ENCODE assay signal across 8 mouse cellular contexts in genomic region chr1:134955637-134956176, GRCm38 (mm10). TPM values are rescaled to one million over a fixed set of nuclear protein-coding genes. Genes with fewer than 3 reads are reported as not detected.
DNase-seq lines count a peak whose midpoint lies in the region; ATAC-seq and TF ChIP-seq lines count a peak whose summit lies in the region.

Ppp1r12b (minus strand) TSS chr1:134955942.

- peak; percentile 98 for ATAC-seq in embryonic facial prominence, embryonic 15.5 days (ENCODE audit: insufficient number of reproducible peaks, low FRiP score, low TSS enrichment, low read depth)
- ATAC-seq in limb, embryonic 14.5 days (ENCODE audit: low FRiP score, low read depth) = peak; percentile 98
- peak; percentile 99 for ATAC-seq in midbrain, postnatal 0 days (ENCODE audit: low FRiP score)

- peak within 1 kb of the TSS; percentile 61 for H3K27ac ChIP-seq in bone marrow, adult 2 months (ENCODE audit: control insufficient read depth, insufficient read depth, low read depth, low read length, poor library complexity)
- H3K27ac ChIP-seq in embryonic facial prominence, embryonic 15.5 days (replicated peaks) = peak within 1 kb of the TSS; percentile 90
- peak within 1 kb of the TSS; percentile 85 for H3K27ac ChIP-seq in limb, embryonic 14.5 days (replicated peaks; ENCODE audit: low read depth, low read length)
- H3K27ac ChIP-seq in midbrain, postnatal 0 days (ENCODE audit: low read depth, low read length) = peak within 1 kb of the TSS; percentile 84

- no peaks in the 10 kb centered on the region for H3K4me1 ChIP-seq in bone marrow, adult 2 months (ENCODE audit: control insufficient read depth, insufficient read depth, low read length)
- peaks cover 14% of the 10 kb centered on the region for H3K4me1 ChIP-seq in embryonic facial prominence, embryonic 15.5 days
- peaks cover 4% of the 10 kb centered on the region; the same call in 1 of the 2 replicates for H3K4me1 ChIP-seq in limb, embryonic 14.5 days (ENCODE audit: control insufficient read depth, insufficient read depth, low read length)
- 0 out of 2 replicates have a peak, but pooled peaks cover 4% of the 10 kb centered on the region for H3K4me1 ChIP-seq in midbrain, postnatal 0 days (ENCODE audit: insufficient read depth, low read length)

- TF ChIP-seq POLR2A in bone marrow, adult 2 months (IDR thresholded peaks at IDR 0.05; ENCODE audit: borderline replicate concordance, control insufficient read depth, low read depth, low read length) = peak; percentile 92
- TF ChIP-seq POLR2A in limb, embryonic 14.5 days (IDR thresholded peaks at IDR 0.05; ENCODE audit: borderline replicate concordance, extremely low read depth, insufficient read depth, insufficient read length) = peak; percentile 97; the same call in 1 of the 2 replicates

- WGBS in bone marrow, adult 2 months = under 1% methylated on average over 39 of the region's 39 CpGs
- under 1% methylated on average over 39 of the region's 39 CpGs for WGBS in embryonic facial prominence, embryonic 15.5 days
- 1% methylated on average over 35 of the region's 39 CpGs for WGBS in limb, embryonic 14.5 days
- WGBS in midbrain, postnatal 0 days = under 1% methylated on average over 39 of the region's 39 CpGs

- H3K4me2 ChIP-seq in embryonic facial prominence, embryonic 15.5 days (replicated peaks) = peak within 1 kb of the TSS; percentile 73
- peak within 1 kb of the TSS; percentile 75 for H3K4me2 ChIP-seq in limb, embryonic 14.5 days (replicated peaks; ENCODE audit: low read depth, low read length, severe bottlenecking)
- peak within 1 kb of the TSS; percentile 71 for H3K4me2 ChIP-seq in midbrain, postnatal 0 days (ENCODE audit: low read depth, low read length, poor library complexity, severe bottlenecking)

- TF ChIP-seq CTCF in bone marrow, adult 2 months (IDR thresholded peaks at IDR 0.05; ENCODE audit: control insufficient read depth, insufficient read depth, low read length) = peak; percentile 22; the same call in 1 of the 2 replicates
- peak; percentile 58 for TF ChIP-seq CTCF in midbrain, postnatal 0 days (IDR thresholded peaks at IDR 0.05)

- 0 out of 2 replicates have a peak, but pooled peaks cover 2% of the 10 kb centered on the region for H3K36me3 ChIP-seq in embryonic facial prominence, embryonic 15.5 days
- H3K36me3 ChIP-seq in limb, embryonic 14.5 days (ENCODE audit: control insufficient read depth, insufficient read depth, low read length) = no peaks in the 10 kb centered on the region
- no peaks in the 10 kb centered on the region for H3K36me3 ChIP-seq in midbrain, postnatal 0 days (ENCODE audit: insufficient read depth, low read length)

- peak; percentile 98 for DNase-seq in 416B (ENCODE audit: low read depth)
- peak; percentile 96 for DNase-seq in heart, adult 8-10 months (ENCODE audit: low spot score)
- DNase-seq in kidney, adult 9 months = peak; percentile 98
- peak; percentile 95 for DNase-seq in limb, embryonic 14.5 days (ENCODE audit: low spot score)
- peak; percentile 100 for DNase-seq in midbrain, postnatal 0 days (ENCODE audit: low spot score)
- peak; percentile 81 to 86 for DNase-seq in spleen, postnatal 14 days (ENCODE audit: low spot score in 2 of 2)

- H3K27me3 ChIP-seq in embryonic facial prominence, embryonic 15.5 days = no peaks in the 10 kb centered on the region
- H3K27me3 ChIP-seq in limb, embryonic 14.5 days (ENCODE audit: control insufficient read depth, insufficient read depth, low read length) = no peaks in the 10 kb centered on the region
- H3K27me3 ChIP-seq in midbrain, postnatal 0 days (ENCODE audit: insufficient read depth, low read length) = no peaks in the 10 kb centered on the region

- H3K9ac ChIP-seq in embryonic facial prominence, embryonic 15.5 days = peak within 1 kb of the TSS; percentile 87
- H3K9ac ChIP-seq in limb, embryonic 14.5 days (ENCODE audit: low read depth, low read length, severe bottlenecking) = peak within 1 kb of the TSS; percentile 80
- peak within 1 kb of the TSS; percentile 73 for H3K9ac ChIP-seq in midbrain, postnatal 0 days (replicated peaks; ENCODE audit: low read length, poor library complexity, severe bottlenecking)

- peak within 1 kb of the TSS; percentile 94 for H3K4me3 ChIP-seq in bone marrow, adult 2 months (replicated peaks; ENCODE audit: control insufficient read depth, low read depth, low read length)
- peak within 1 kb of the TSS; percentile 94 for H3K4me3 ChIP-seq in embryonic facial prominence, embryonic 15.5 days (replicated peaks)
- peak within 1 kb of the TSS; percentile 73 for H3K4me3 ChIP-seq in limb, embryonic 14.5 days (replicated peaks; ENCODE audit: low read length)
- peak within 1 kb of the TSS; percentile 85 for H3K4me3 ChIP-seq in midbrain, postnatal 0 days (ENCODE audit: low read depth, low read length)

- no peaks in the 10 kb centered on the region for H3K9me3 ChIP-seq in embryonic facial prominence, embryonic 15.5 days (replicated peaks)
- no peaks in the 10 kb centered on the region for H3K9me3 ChIP-seq in limb, embryonic 14.5 days (ENCODE audit: control insufficient read depth, low read length)
- no peaks in the 10 kb centered on the region for H3K9me3 ChIP-seq in midbrain, postnatal 0 days (ENCODE audit: low read length)

RNA-seq across cellular contexts. Expression of gene Ppp1r12b, which starts in this region (rescaled TPM):
- 7.8 and 17.8 TPM in 2 replicates for polyA plus RNA-seq in bone marrow, adult 2 months (2011; ENCODE audit: insufficient read depth, insufficient read length, low replicate concordance, missing spikeins)
- polyA plus RNA-seq in embryonic facial prominence, embryonic 15.5 days (2015; fragmentation: Nextera tagmentation; extraction: Ambion mirVana) = 9.6 and 9.9 TPM in 2 replicates
- total RNA-seq in heart, adult 8-10 months (2022) = 100 to 1,000 TPM; 171 to 181 (median 179) TPM
- 10.9 and 11.4 TPM in 2 replicates for polyA plus RNA-seq in limb, embryonic 14.5 days (2012; rRNA removed)
- 9.2 and 9.3 TPM in 2 replicates for polyA plus RNA-seq in limb, embryonic 14.5 days (2014; fragmentation: Nextera tagmentation; extraction: Ambion mirVana)
- total RNA-seq in midbrain, postnatal 0 days (2014; rRNA removed) = 37.7 and 43.8 TPM in 2 replicates
- 9.1 and 11.3 TPM in 2 replicates for polyA plus RNA-seq in midbrain, postnatal 0 days (2015; fragmentation: Nextera tagmentation; extraction: Ambion mirVana)

Comparison
In these comparisons a context has a peak if more than half of its experiments do, and no peak if none do; other contexts are left out.
1. Peak in every context shown above with its lines: DNase-seq, ATAC-seq, H3K4me3 ChIP-seq and H3K27ac ChIP-seq.